Comparison of ENCODE assay signal across 16 mouse cellular contexts in the genomic region with DNA sequence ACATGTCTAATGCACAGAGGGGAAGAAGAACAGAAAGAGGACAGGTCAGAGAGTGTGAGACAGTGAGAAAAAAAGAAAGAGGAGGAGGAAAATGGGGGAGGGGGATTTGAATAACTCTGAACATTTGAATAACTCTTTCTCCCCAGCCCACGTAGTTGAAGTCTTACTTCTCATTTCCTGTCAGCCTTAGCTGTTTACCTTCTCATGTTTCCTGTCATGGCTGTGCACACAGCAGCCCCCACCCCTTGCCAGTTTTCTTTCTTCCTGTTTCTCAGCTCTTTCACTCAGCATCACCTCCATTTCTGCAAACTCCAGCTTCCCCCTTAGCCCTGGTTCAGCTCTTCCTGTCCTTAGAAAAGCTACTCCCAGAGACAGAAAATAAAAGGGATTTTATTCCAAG. TPM values are rescaled to one million over a fixed set of nuclear protein-coding genes. Genes with fewer than 3 reads are reported as not detected.
DNase-seq lines count a peak whose midpoint lies in the region; ATAC-seq and TF ChIP-seq lines count a peak whose summit lies in the region.
"Had no signal": no experiment of that assay in that cellular context is flagged by ENCODE, and none has a peak within 500 bp of the region (broad histone marks: within the 10 kb centered on the region; RNA-seq: fewer than 3 reads in every experiment).

No protein-coding gene starts in this region.

- no peak overlapping the region for H3K4me3 ChIP-seq in kidney, postnatal 0 days (replicated peaks; ENCODE audit: low read depth, low read length)
- H3K4me3 ChIP-seq in hindbrain, postnatal 0 days (ENCODE audit: low read length) = no peak overlapping the region
- H3K4me3 ChIP-seq: embryonic facial prominence, embryonic 13.5 days; forebrain, embryonic 13.5 days; limb, embryonic 13.5 days had no signal

- H3K9ac ChIP-seq in kidney, postnatal 0 days (ENCODE audit: low read depth, low read length) = no peak overlapping the region
- no peak overlapping the region for H3K9ac ChIP-seq in hindbrain, postnatal 0 days (replicated peaks; ENCODE audit: low read length)
- H3K9ac ChIP-seq: embryonic facial prominence, embryonic 13.5 days; forebrain, embryonic 13.5 days; limb, embryonic 13.5 days had no signal

- WGBS in kidney, postnatal 0 days = 0% methylated on average over 1 of the region's 1 CpGs
- WGBS in hindbrain, postnatal 0 days = 55% methylated on average over 1 of the region's 1 CpGs

- no peak for ATAC-seq in kidney, postnatal 0 days (replicated peaks; ENCODE audit: low FRiP score, low read depth)
- ATAC-seq in granulocyte monocyte progenitor cell, adult 5-6 weeks (replicated peaks; ENCODE audit: poor library complexity, severe bottlenecking) = peak; percentile 62
- ATAC-seq in hindbrain, postnatal 0 days = no peak
- ATAC-seq: forebrain, embryonic 13.5 days had no signal

- H3K27me3 ChIP-seq in kidney, postnatal 0 days (ENCODE audit: insufficient read depth, low read length) = no peaks in the 10 kb centered on the region
- H3K27me3 ChIP-seq in hindbrain, postnatal 0 days (ENCODE audit: insufficient read depth, low read length) = no peaks in the 10 kb centered on the region
- H3K27me3 ChIP-seq: embryonic facial prominence, embryonic 13.5 days; forebrain, embryonic 13.5 days; limb, embryonic 13.5 days had no signal

- peak; percentile 51 for DNase-seq in kidney, postnatal 0 days (ENCODE audit: low spot score)
- no peak for DNase-seq in kidney, adult 11 months
- peak; percentile 86 for DNase-seq in CD4-positive, CD25-positive, alpha-beta regulatory T cell, adult 2 months (ENCODE audit: low read depth, low spot score)
- DNase-seq in thymus, adult 18-20 months = peak; percentile 29 to 64
- DNase-seq in urinary bladder, postnatal 36 days (ENCODE audit: low spot score in 2 of 2) = no peak
- no peak for DNase-seq in right cerebral cortex, postnatal 4 days
- no peak for DNase-seq in hindbrain, postnatal 0 days (ENCODE audit: low spot score)
- DNase-seq: cerebellum, adult 9-10 months; gastrocnemius, postnatal 25 days; heart, postnatal 14 days; kidney, adult 2 months had no signal

- no peak overlapping the region for H3K27ac ChIP-seq in kidney, postnatal 0 days
- H3K27ac ChIP-seq in hindbrain, postnatal 0 days = no peak overlapping the region
- H3K27ac ChIP-seq: embryonic facial prominence, embryonic 13.5 days; forebrain, embryonic 13.5 days; limb, embryonic 13.5 days had no signal

- no peaks in the 10 kb centered on the region for H3K9me3 ChIP-seq in kidney, postnatal 0 days (replicated peaks; ENCODE audit: low read length)
- no peaks in the 10 kb centered on the region for H3K9me3 ChIP-seq in hindbrain, postnatal 0 days (ENCODE audit: low read length)
- H3K9me3 ChIP-seq: embryonic facial prominence, embryonic 13.5 days; forebrain, embryonic 13.5 days; limb, embryonic 13.5 days had no signal

- no peaks in the 10 kb centered on the region for H3K4me1 ChIP-seq in kidney, postnatal 0 days (replicated peaks; ENCODE audit: insufficient read depth, low read length)
- H3K4me1 ChIP-seq in hindbrain, postnatal 0 days (ENCODE audit: insufficient read depth, low read length) = no peaks in the 10 kb centered on the region
- H3K4me1 ChIP-seq: limb, embryonic 13.5 days had no signal

- no peak for TF ChIP-seq CTCF in kidney, postnatal 0 days (IDR thresholded peaks at IDR 0.05; ENCODE audit: low read depth)
- TF ChIP-seq CTCF in hindbrain, postnatal 0 days (IDR thresholded peaks at IDR 0.05; ENCODE audit: low read depth) = no peak

- H3K36me3 ChIP-seq in kidney, postnatal 0 days (ENCODE audit: insufficient read depth, low read length) = no peaks in the 10 kb centered on the region
- H3K36me3 ChIP-seq in hindbrain, postnatal 0 days (ENCODE audit: insufficient read depth, low read length) = no peaks in the 10 kb centered on the region
- H3K36me3 ChIP-seq: embryonic facial prominence, embryonic 13.5 days; limb, embryonic 13.5 days had no signal

- H3K4me2 ChIP-seq in kidney, postnatal 0 days (ENCODE audit: low read length) = no peak overlapping the region
- no peak overlapping the region for H3K4me2 ChIP-seq in hindbrain, postnatal 0 days (ENCODE audit: low read depth, low read length)
- H3K4me2 ChIP-seq: embryonic facial prominence, embryonic 13.5 days; forebrain, embryonic 13.5 days; limb, embryonic 13.5 days had no signal

RNA-seq across cellular contexts. Expression of a gene that starts 22.8 kb away (rescaled TPM):
- polyA plus RNA-seq in kidney, postnatal 0 days (2015; fragmentation: Nextera tagmentation; extraction: Ambion mirVana) = 0.19 and 0.20 TPM in 2 replicates
- not detected in 2 replicates for total RNA-seq in granulocyte monocyte progenitor cell, adult 5-6 weeks (2014; fragmentation: Nextera tagmentation)
- total RNA-seq in granulocyte monocyte progenitor cell, adult 5-6 weeks (2017) = not detected in 2 replicates
- total RNA-seq in hindbrain, postnatal 0 days (2014; rRNA removed) = not detected in 2 replicates
- polyA plus RNA-seq in hindbrain, postnatal 0 days (2015; fragmentation: Nextera tagmentation; extraction: Ambion mirVana) = not detected in 2 replicates
- total RNA-seq: gastrocnemius, postnatal 25 days; layer of hippocampus, postnatal 10 days had no signal
- polyA plus RNA-seq: forebrain, embryonic 13.5 days had no signal

Comparison
In these comparisons a context has a peak if more than half of its experiments do, and no peak if none do; other contexts are left out.
1. DNase-seq: peak in kidney, postnatal 0 days (single experiment), CD4-positive, CD25-positive, alpha-beta regulatory T cell, adult 2 months (single experiment) and thymus, adult 18-20 months (2 of 2); none in kidney, adult 11 months (single experiment), urinary bladder, postnatal 36 days (0 of 2), right cerebral cortex, postnatal 4 days (single experiment) and hindbrain, postnatal 0 days (single experiment).